1 mouse cellular context compared by ENCODE assay signal in genomic region chr3:107964026-107964425, GRCm38 (mm10).
TF ChIP-seq lines count a peak whose summit lies in the region.

No protein-coding gene starts in this region.

TF ChIP-seq in MEL, 35 proteins besides CTCF, POLR2A, EP300 and RAD21:
- no peak for TF ChIP-seq KAT2A (conservative IDR thresholded peaks at IDR 0.05; ENCODE audit: low read depth, low read length)
- TF ChIP-seq BHLHE40 (IDR thresholded peaks at IDR 0.05; ENCODE audit: borderline replicate concordance, low read depth, low read length), result no peak
- TF ChIP-seq RCOR1 (IDR thresholded peaks at IDR 0.05; ENCODE audit: low read depth, low read length), result no peak
- TF ChIP-seq JUND (IDR thresholded peaks at IDR 0.05; ENCODE audit: low read depth, low read length), result no peak
- no peak for TF ChIP-seq USF1 (IDR thresholded peaks at IDR 0.05; ENCODE audit: low read depth, low read length)
- no peak for TF ChIP-seq E2F4 (IDR thresholded peaks at IDR 0.05; ENCODE audit: borderline replicate concordance, low read depth, low read length)
- TF ChIP-seq MAX (IDR thresholded peaks at IDR 0.05; ENCODE audit: low read length), result no peak
- no peak for TF ChIP-seq HCFC1 (IDR thresholded peaks at IDR 0.05; ENCODE audit: low read depth, low read length)
- no peak for TF ChIP-seq USF2 (IDR thresholded peaks at IDR 0.05; ENCODE audit: borderline replicate concordance in 1 of 2, insufficient read depth in 1 of 2, low read depth in 1 of 2, low read length in 2 of 2)
- TF ChIP-seq TAL1 (IDR thresholded peaks at IDR 0.05; ENCODE audit: low read length), result no peak
- TF ChIP-seq POLR2AphosphoS2 (IDR thresholded peaks at IDR 0.05; ENCODE audit: low read length), result no peak
- no peak for TF ChIP-seq CHD2 (IDR thresholded peaks at IDR 0.05; ENCODE audit: low read length)
- no peak for TF ChIP-seq MAFK (IDR thresholded peaks at IDR 0.05; ENCODE audit: borderline replicate concordance, low read depth, low read length)
- no peak for TF ChIP-seq NRF1 (IDR thresholded peaks at IDR 0.05; ENCODE audit: insufficient read depth, low read depth, low read length, poor library complexity, severe bottlenecking)
- no peak for TF ChIP-seq NELFE (IDR thresholded peaks at IDR 0.05; ENCODE audit: low read depth, low read length)
- no peak for TF ChIP-seq GABPA (IDR thresholded peaks at IDR 0.05; ENCODE audit: low read depth, low read length)
